Mouse (Mus musculus) embryonic facial prominence, embryonic 11.5 days (tissue): Measurements from ENCODE around the gene Krt4. TPM values are rescaled to one million over a fixed set of nuclear protein-coding genes. Genes with fewer than 3 reads are reported as not detected.

Experiments
- ATAC-seq: fragments of 200-750 bp; cut with Nextera tagmentation; replicated peaks from 2 replicates; pipeline ENCODE4 v1.8.0; 2017; ENCODE audit warnings: low read depth; ENCODE audit not compliant: insufficient number of reproducible peaks, low FRiP score, low TSS enrichment
- DNase-seq: peaks from one replicate; pipeline ENCODE4 v3.0.0-alpha.2; 2015; ENCODE audit warnings: low spot score
- H3K27ac ChIP-seq: fragments of 300-500 bp; sonication (generic); replicated peaks from 2 replicates; pipeline ENCODE4 v1.5.1; 2014; ENCODE audit warnings: mild to moderate bottlenecking, low read depth, low read length, control low read depth
- H3K27me3 ChIP-seq: fragments of 300-500 bp; sonication (generic); 2 replicates; pipeline ENCODE4 v1.6.1; 2014; ENCODE audit warnings: mild to moderate bottlenecking, low read length, moderate library complexity, mixed read lengths; ENCODE audit not compliant: control insufficient read depth, insufficient read depth
- H3K36me3 ChIP-seq: fragments of 300-500 bp; sonication (generic); replicated peaks from 2 replicates; pipeline ENCODE4 v1.6.1; 2014; ENCODE audit warnings: low read depth, mild to moderate bottlenecking, low read length, moderate library complexity, mixed read lengths; ENCODE audit not compliant: control insufficient read depth, insufficient read depth
- H3K4me1 ChIP-seq: fragments of 300-500 bp; sonication (generic); 2 replicates; pipeline ENCODE4 v1.6.1; 2014; ENCODE audit warnings: low read length, mixed read lengths; ENCODE audit not compliant: control insufficient read depth, insufficient read depth
- H3K4me2 ChIP-seq: fragments of 300-500 bp; sonication (generic); 2 replicates; pipeline ENCODE4 v1.6.1; 2014; ENCODE audit warnings: low read depth, mild to moderate bottlenecking, control low read depth, low read length, moderate library complexity
- H3K4me3 ChIP-seq: fragments of 300-500 bp; sonication (generic); 2 replicates; pipeline ENCODE4 v1.5.1; 2014; ENCODE audit warnings: low read depth, low read length, control low read depth
- H3K9ac ChIP-seq: fragments of 300-500 bp; sonication (generic); replicated peaks from 2 replicates; pipeline ENCODE4 v1.6.1; 2014; ENCODE audit warnings: mild to moderate bottlenecking, control low read depth, low read length
- H3K9me3 ChIP-seq: fragments of 300-500 bp; sonication (generic); replicated peaks from 2 replicates; pipeline ENCODE4 v1.6.1; 2016; ENCODE audit warnings: mild to moderate bottlenecking, low read length, inconsistent platforms, mixed read lengths; ENCODE audit not compliant: control insufficient read depth
- WGBS: fragments of 180-500 bp; shearing (Covaris S2); extraction: QIAGEN DNeasy Blood & Tissue Kit; methylation state at CpG from one replicate; pipeline ENCODE4 v1.1.7; 2014; 5-methylcytosine and 5-hydroxymethylcytosine counted together
- microRNA-seq: library from miRNA; unstranded; fragments of <30 nt; microRNA quantifications from one replicate; pipeline ENCODE4, GENCODE M21; 2016; ENCODE audit warnings: borderline number of aligned reads
- polyA plus RNA-seq: library from polyadenylated mRNA; unstranded; fragments of >200 nt; fragmentation: Nextera tagmentation; extraction: Ambion mirVana; gene quantifications from 2 replicates; pipeline ENCODE4 v1.2.1, GENCODE M21; 2014

The Krt4 gene
- polyA plus RNA-seq, 1 experiment from 2014 or later, result not detected

GRCm38 (mm10) chr15:101878041-101878440 is 46.5 kb downstream of the Krt4 start:
- H3K4me3 ChIP-seq, result no peak overlapping the region
- H3K27ac ChIP-seq, result no peak overlapping the region
- DNase-seq (no peak), ATAC-seq (no peak)
- H3K4me2 ChIP-seq, result no peak overlapping the region
- no peaks in the 10 kb centered on the region for H3K9me3 ChIP-seq
- no peaks in the 10 kb centered on the region for H3K27me3 ChIP-seq
- no peaks in the 10 kb centered on the region for H3K4me1 ChIP-seq
- WGBS, result 58% methylated on average over 2 of the region's 2 CpGs
- no peaks in the 10 kb centered on the region for H3K36me3 ChIP-seq
- no peak overlapping the region for H3K9ac ChIP-seq

GRCm38 (mm10) chr15:101874383-101874782 is 50.2 kb downstream of the Krt4 start:
- Histone ChIP-seq H3K9me3 (no peaks in the 10 kb centered on the region), H3K36me3 (no peaks in the 10 kb centered on the region), H3K4me1 (no peaks in the 10 kb centered on the region), H3K27me3 (no peaks in the 10 kb centered on the region), H3K4me3 (no peak overlapping the region), H3K4me2 (no peak overlapping the region), H3K27ac (no peak overlapping the region), H3K9ac (no peak overlapping the region)
- ATAC-seq, result no peak
- 82% methylated on average over 1 of the region's 1 CpGs for WGBS
- no peak for DNase-seq

DNA sequence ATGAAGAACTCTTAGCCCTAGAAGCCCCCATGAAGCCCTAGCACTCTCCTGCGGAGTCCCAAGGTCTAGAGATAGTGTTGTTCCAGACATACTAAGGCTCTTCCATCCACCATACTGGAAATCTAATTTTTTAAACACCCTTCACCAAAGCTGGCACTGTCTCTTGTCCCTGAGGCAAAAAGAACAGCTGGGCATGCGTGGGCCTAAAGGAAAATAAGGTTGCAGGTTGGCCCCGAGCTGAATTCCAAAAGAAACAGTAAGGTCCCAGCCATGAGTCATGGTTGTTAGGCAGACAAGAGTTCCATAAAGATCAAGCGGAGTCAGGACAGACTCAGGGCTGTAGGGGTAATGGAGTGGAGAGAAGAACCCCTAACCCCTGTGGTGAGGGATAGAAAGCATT is 51.3 kb downstream of the Krt4 start:
- ATAC-seq, result no peak
- WGBS, result 64% methylated on average over 4 of the region's 4 CpGs

GRCm38 (mm10) chr15:101869431-101869830 is 55.1 kb downstream of the Krt4 start, which contains the start of gene Krt77:
Gene Krt77, minus strand, starts transcription at chr15:101869705.
- 41% methylated on average over 6 of the region's 6 CpGs for WGBS

More for the DNA sequence above, 51.3 kb downstream of the Krt4 start:
- Histone ChIP-seq H3K4me3 (no peak overlapping the region), H3K36me3 (no peaks in the 10 kb centered on the region), H3K4me2 (no peak overlapping the region), H3K27ac (no peak overlapping the region), H3K4me1 (no peaks in the 10 kb centered on the region), H3K9ac (no peak overlapping the region), H3K9me3 (no peaks in the 10 kb centered on the region), H3K27me3 (no peaks in the 10 kb centered on the region)
- no peak for DNase-seq

More at GRCm38 (mm10) chr15:101869431-101869830, 55.1 kb downstream of the Krt4 start, which contains the start of gene Krt77:
- Histone ChIP-seq H3K4me1 (no peaks in the 10 kb centered on the region), H3K4me2 (no peak within 1 kb of the TSS), H3K27ac (no peak within 1 kb of the TSS), H3K4me3 (no peak within 1 kb of the TSS), H3K9me3 (no peaks in the 10 kb centered on the region), H3K36me3 (no peaks in the 10 kb centered on the region), H3K9ac (no peak within 1 kb of the TSS), H3K27me3 (no peaks in the 10 kb centered on the region)
- DNase-seq (no peak), ATAC-seq (no peak)

Small RNA genes within 50 kb of the gene (microRNA-seq; reads per million reads assigned to microRNA genes)
- gene Gm44356, result not detected

Other genes with a start within 250 kb of the Krt4 start
- not detected in 2 replicates for gene Krt6b, start 244.4 kb downstream of the Krt4 start, polyA plus RNA-seq
- 0.18 and 0.31 TPM in 2 replicates for gene Krt6a, start 230.4 kb downstream of the Krt4 start, polyA plus RNA-seq
- gene Krt5, start 211.8 kb downstream of the Krt4 start, polyA plus RNA-seq, result 6.6 and 7.3 TPM in 2 replicates
- not detected in 2 replicates for gene Krt71, start 181.6 kb downstream of the Krt4 start, polyA plus RNA-seq
- not detected in 2 replicates for gene Krt72, start 138.3 kb downstream of the Krt4 start, polyA plus RNA-seq
- not detected in 2 replicates for gene Krt73, start 122.4 kb downstream of the Krt4 start, polyA plus RNA-seq
- not detected in 2 replicates for gene Krt2, start 106.6 kb downstream of the Krt4 start, polyA plus RNA-seq
- gene Krt1, start 73.9 kb downstream of the Krt4 start, polyA plus RNA-seq, result 1.3 and 1.7 TPM in 2 replicates
- gene Krt77, start 55.0 kb downstream of the Krt4 start, polyA plus RNA-seq, result not detected in 2 replicates
- not detected in 2 replicates for gene Krt76, start 31.8 kb downstream of the Krt4 start, polyA plus RNA-seq
- gene Krt79, start 15.6 kb upstream of the Krt4 start, polyA plus RNA-seq, result 0.35 TPM in 1 of 2 replicates, not detected in the other
- gene Krt78, start 29.6 kb upstream of the Krt4 start, polyA plus RNA-seq, result 0.10 TPM in 1 of 2 replicates, not detected in the other
- gene Krt8, start 79.7 kb upstream of the Krt4 start, polyA plus RNA-seq, result 47.9 and 53.4 TPM in 2 replicates
- 57.9 and 75.1 TPM in 2 replicates for gene Krt18, start 103.4 kb upstream of the Krt4 start, polyA plus RNA-seq
- gene Eif4b, start 149.0 kb upstream of the Krt4 start, polyA plus RNA-seq, result 121 and 130 TPM in 2 replicates
- gene Tns2, start 175.7 kb upstream of the Krt4 start, polyA plus RNA-seq, result 14.0 and 14.4 TPM in 2 replicates
- 8.2 and 9.3 TPM in 2 replicates for gene Spryd3, start 211.5 kb upstream of the Krt4 start, polyA plus RNA-seq
- gene Igfbp6, start 219.6 kb upstream of the Krt4 start, polyA plus RNA-seq, result 0.70 TPM in 1 of 2 replicates, not detected in the other
- gene Soat2, start 225.8 kb upstream of the Krt4 start, polyA plus RNA-seq, result 0.10 TPM in 1 of 2 replicates, not detected in the other